Mouse (Mus musculus) CD4-positive naive resting alpha-beta T cell, adult 57 days (primary cell): ENCODE data around the gene Kbtbd12. TPM values are rescaled to one million over a fixed set of nuclear protein-coding genes. Genes with fewer than 3 reads are reported as not detected.

Experiments used
- total RNA-seq: library from RNA; stranded (reverse); gene quantifications from one replicate; pipeline ENCODE4 v1.2.4, GENCODE M21; 2023

The Kbtbd12 gene
- not detected for total RNA-seq

DNA sequence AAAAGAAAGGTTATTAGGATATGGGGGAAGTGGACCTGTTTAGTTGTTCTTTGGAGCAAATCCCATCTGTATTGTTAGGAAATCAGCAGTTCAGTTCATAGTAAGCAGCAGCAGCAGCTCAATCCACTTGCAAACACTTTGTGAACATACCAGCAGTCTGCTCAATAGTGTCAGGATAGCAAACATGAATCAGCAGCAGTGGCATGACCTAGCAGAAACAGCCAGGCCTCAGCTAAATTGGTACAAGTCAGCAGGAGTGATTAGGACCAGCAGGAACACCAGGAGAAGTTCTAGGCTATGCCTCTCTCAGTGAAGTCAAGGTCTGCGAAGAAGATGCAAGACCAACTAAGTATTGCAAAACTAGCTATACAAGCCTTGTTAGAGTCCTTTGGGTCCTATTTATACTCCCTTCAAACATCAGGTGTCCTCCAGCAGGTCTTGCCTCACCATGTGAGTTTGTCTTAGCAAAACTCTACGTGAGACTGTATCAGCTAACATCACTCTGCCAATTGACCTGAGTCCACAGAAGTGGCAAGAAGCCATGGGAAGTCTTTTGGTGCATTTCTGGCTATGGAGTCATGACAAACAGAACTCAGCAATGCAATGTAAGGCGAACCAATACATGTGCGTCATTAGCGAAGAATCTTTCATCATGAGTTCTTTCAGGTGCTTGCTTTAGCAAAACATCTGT, at the start of gene Kbtbd12:
Kbtbd12 (minus strand) TSS at position 340 of the 691 bp plus-strand sequence.

DNA sequence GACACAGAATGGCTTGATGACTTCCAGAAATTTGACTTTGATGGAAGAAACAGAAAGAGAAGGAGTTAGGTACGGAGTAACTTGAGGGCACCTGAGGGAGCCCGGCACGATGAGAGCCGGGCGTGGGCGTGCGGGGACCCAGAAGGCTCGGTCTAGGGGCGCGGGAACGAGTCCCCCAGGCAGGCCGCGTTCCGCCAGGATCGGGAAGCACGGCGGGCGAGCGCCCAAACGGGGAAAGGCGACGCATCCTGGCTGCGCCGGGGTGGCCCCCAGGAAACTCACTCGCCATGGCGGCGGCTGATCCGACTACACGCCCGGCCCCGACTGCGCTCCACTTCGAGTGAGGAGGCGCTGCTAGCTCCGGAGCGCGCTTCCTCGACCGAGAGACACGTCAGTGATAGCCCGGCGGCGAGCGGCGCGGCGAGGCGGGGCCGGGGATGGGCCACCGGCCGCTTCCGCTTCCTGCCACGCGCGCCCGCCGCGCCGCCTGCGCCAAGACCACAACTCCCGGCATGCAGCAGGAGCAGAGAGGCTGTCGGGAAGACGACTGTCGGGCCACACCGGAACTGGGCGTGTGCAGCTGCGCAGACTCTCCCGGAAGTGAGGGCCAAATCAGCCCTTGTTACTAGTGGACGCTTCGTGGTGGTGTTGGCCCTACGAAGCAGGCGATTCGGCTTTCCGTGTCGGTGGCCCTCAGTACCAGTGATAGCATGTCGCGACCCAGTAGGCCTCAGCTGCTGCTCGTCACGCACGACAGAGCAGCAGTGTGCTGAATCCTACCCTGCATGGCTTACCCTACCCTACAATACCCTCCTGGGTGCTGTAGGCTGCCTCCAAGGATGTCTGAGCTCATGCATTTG, 119.1 kb downstream of the Kbtbd12 start, which contains the start of gene Sec61a1:
Sec61a1 (minus strand) TSS at position 502 of the 860 bp plus-strand sequence.

Other genes starting within 250 kb of the Kbtbd12 start
- gene Eefsec, start 191.4 kb downstream of the Kbtbd12 start, total RNA-seq = 50.4 TPM
- 33.6 TPM for gene Ruvbl1, start 172.5 kb downstream of the Kbtbd12 start, total RNA-seq
- gene Sec61a1, start 119.0 kb downstream of the Kbtbd12 start, total RNA-seq = 217 TPM
- 1.8 TPM for gene Mgll, start 86.5 kb upstream of the Kbtbd12 start, total RNA-seq
- 65.0 TPM for gene Abtb1, start 204.0 kb upstream of the Kbtbd12 start, total RNA-seq
- not detected for gene Podxl2, start 237.1 kb upstream of the Kbtbd12 start, total RNA-seq